Mouse (Mus musculus) layer of hippocampus, adult 2 months (tissue): ENCODE results near the gene Ddx51. TPM values are rescaled to one million over a fixed set of nuclear protein-coding genes. Genes with fewer than 3 reads are reported as not detected.

Source experiments
- DNase-seq, 2 experiments: peaks; one replicate each; pipeline ENCODE4 v3.0.0; 2022; ENCODE audit warnings: low spot score in 2 of 2
- H3K27ac ChIP-seq: fragments of 200-600 bp; 2 replicates; pipeline ENCODE4 v1.8.1; 2022
- H3K4me3 ChIP-seq: fragments of 200-600 bp; 2 replicates; pipeline ENCODE4 v1.8.1; 2022; ENCODE audit warnings: mild to moderate bottlenecking
- CTCF ChIP-seq: fragments of 200-600 bp; conservative IDR thresholded peaks from 2 replicates; pipeline ENCODE4 v1.8.1; 2022; ENCODE audit warnings: antibody characterized with exemption, mild to moderate bottlenecking, moderate library complexity
- microRNA-seq, 2 experiments: library from miRNA; unstranded; fragments of <30 nt; microRNA quantifications; one replicate each; pipeline ENCODE4 v1.2.0; 2021
- total RNA-seq, 2 experiments: library from RNA; stranded (reverse); gene quantifications; 2 replicates each; pipeline ENCODE4 v1.2.3; 2021

The Ddx51 gene
- total RNA-seq, 2 experiments from 2014 or later, result 31.2 to 35.0 TPM

GRCm38 (mm10) chr5:110704004-110704403, 50.8 kb downstream of the Ddx51 start:
- no peak overlapping the region for H3K4me3 ChIP-seq
- no peak for DNase-seq
- TF ChIP-seq CTCF, result no peak
- no peak overlapping the region for H3K27ac ChIP-seq

GRCm38 (mm10) chr5:110709256-110709655, 56.0 kb downstream of the Ddx51 start:
- Histone ChIP-seq H3K4me3 (no peak overlapping the region), H3K27ac (no peak overlapping the region)
- DNase-seq, result peak in 1 of 2 experiments; percentile 23
- TF ChIP-seq CTCF, result no peak

Small RNA genes within 50 kb of the gene (microRNA-seq; reads per million reads assigned to microRNA genes)
- 2.2 to 3.2 reads per million in 2 experiments for gene Mir7026

Other genes with a start within 250 kb of the Ddx51 start
- 10 to 100 TPM; 79.9 to 94.0 TPM for gene Fbrsl1, start 204.9 kb upstream of the Ddx51 start, total RNA-seq
- 100 to 1,000 TPM in 1 of 2 experiments, 10 to 100 TPM in 1; 98.3 to 111 TPM for gene Galnt9, start 109.1 kb upstream of the Ddx51 start, total RNA-seq
- gene Noc4l, start within 50 bp of the Ddx51 start, total RNA-seq, result 10 to 100 TPM; 23.4 to 23.8 TPM
- gene Ep400, start 117.3 kb downstream of the Ddx51 start, total RNA-seq, result 100 to 1,000 TPM; 104 to 114 TPM
- 10 to 100 TPM; 19.2 to 19.6 TPM for gene Pus1, start 127.2 kb downstream of the Ddx51 start, total RNA-seq
- 10 to 100 TPM; 70.0 to 72.8 TPM for gene Ulk1, start 156.6 kb downstream of the Ddx51 start, total RNA-seq
- gene Hscb, start 186.3 kb downstream of the Ddx51 start, total RNA-seq, result 10 to 100 TPM; 11.3 to 13.9 TPM
- 1 to 10 TPM in 1 of 2 experiments, under 1 TPM in 1; 0.56 to 2.8 TPM for gene Chek2, start 186.5 kb downstream of the Ddx51 start, total RNA-seq
- 10 to 100 TPM; 10.2 to 11.7 TPM for gene Ttc28, start 226.4 kb downstream of the Ddx51 start, total RNA-seq